Mouse (Mus musculus) limb, embryonic 15.5 days (tissue): ENCODE measurements around the gene Lzts2. TPM values are rescaled to one million over a fixed set of nuclear protein-coding genes. Genes with fewer than 3 reads are reported as not detected.
A peak's percentile ranks its signal among the peaks of the same experiment; 100 is the strongest.

Experiments used
- ATAC-seq: fragments of 200-750 bp; cut with Nextera tagmentation; 2 replicates; pipeline ENCODE4 v1.8.0; 2017; ENCODE audit warnings: low read depth, moderate TSS enrichment; ENCODE audit not compliant: insufficient number of reproducible peaks, low FRiP score, low TSS enrichment
- H3K27ac ChIP-seq: fragments of 300-500 bp; sonication (generic); 2 replicates; pipeline ENCODE4 v1.5.1; 2015; ENCODE audit warnings: moderate library complexity, mild to moderate bottlenecking, inconsistent platforms
- H3K27me3 ChIP-seq: fragments of 300-500 bp; sonication (generic); 2 replicates; pipeline ENCODE4 v1.6.1; 2015; ENCODE audit warnings: inconsistent platforms
- H3K36me3 ChIP-seq: fragments of 300-500 bp; sonication (generic); 2 replicates; pipeline ENCODE4 v1.6.1; 2015; ENCODE audit warnings: inconsistent platforms
- H3K4me1 ChIP-seq: fragments of 300-500 bp; sonication (generic); 2 replicates; pipeline ENCODE4 v1.6.1; 2015; ENCODE audit warnings: inconsistent platforms
- H3K4me2 ChIP-seq: fragments of 300-500 bp; sonication (generic); 2 replicates; pipeline ENCODE4 v1.6.1; 2015; ENCODE audit warnings: mild to moderate bottlenecking, inconsistent platforms
- H3K4me3 ChIP-seq: fragments of 300-500 bp; sonication (generic); 2 replicates; pipeline ENCODE4 v1.5.1; 2015; ENCODE audit warnings: mild to moderate bottlenecking, inconsistent platforms
- H3K9ac ChIP-seq: fragments of 300-500 bp; sonication (generic); 2 replicates; pipeline ENCODE4 v1.6.1; 2015; ENCODE audit warnings: inconsistent platforms
- H3K9me3 ChIP-seq: fragments of 300-500 bp; sonication (generic); 2 replicates; pipeline ENCODE4 v1.6.1; 2016; ENCODE audit warnings: inconsistent platforms
- WGBS: fragments of 180-500 bp; shearing (Covaris S2); methylation state at CpG from one replicate; pipeline ENCODE4 v1.1.7; 2015; 5-methylcytosine and 5-hydroxymethylcytosine counted together
- polyA plus RNA-seq: library from polyadenylated mRNA; unstranded; fragments of >200 nt; fragmentation: Nextera tagmentation; extraction: Ambion mirVana; gene quantifications from 2 replicates; pipeline ENCODE4 v1.2.1, GENCODE M21; 2015

Lzts2 gene
- polyA plus RNA-seq, 1 experiment from 2014 or later, result 68.3 TPM

DNA sequence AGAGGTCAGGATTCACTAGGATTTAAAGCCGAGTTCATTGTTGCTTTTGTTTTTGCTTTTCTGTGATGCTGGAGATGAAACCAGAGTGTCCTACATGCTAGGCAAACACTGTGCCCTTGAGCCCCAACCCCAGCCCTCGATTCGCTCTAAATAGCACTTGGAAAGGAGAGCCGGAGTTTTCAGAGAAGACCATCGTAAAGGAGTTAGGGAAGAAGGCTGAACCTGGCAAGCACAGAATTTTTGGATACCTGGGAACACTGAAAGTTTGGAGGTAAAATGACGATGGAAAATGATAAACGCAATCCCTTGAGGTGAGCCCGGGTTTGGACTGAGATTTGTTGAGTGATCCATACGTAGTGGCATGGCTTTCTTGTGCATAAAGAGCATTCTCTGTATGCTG lies 25.9 kb upstream of the Lzts2 start:
- Histone ChIP-seq H3K9me3 (no peaks in the 10 kb centered on the region), H3K27ac (no peak overlapping the region)
- no peak for ATAC-seq

DNA sequence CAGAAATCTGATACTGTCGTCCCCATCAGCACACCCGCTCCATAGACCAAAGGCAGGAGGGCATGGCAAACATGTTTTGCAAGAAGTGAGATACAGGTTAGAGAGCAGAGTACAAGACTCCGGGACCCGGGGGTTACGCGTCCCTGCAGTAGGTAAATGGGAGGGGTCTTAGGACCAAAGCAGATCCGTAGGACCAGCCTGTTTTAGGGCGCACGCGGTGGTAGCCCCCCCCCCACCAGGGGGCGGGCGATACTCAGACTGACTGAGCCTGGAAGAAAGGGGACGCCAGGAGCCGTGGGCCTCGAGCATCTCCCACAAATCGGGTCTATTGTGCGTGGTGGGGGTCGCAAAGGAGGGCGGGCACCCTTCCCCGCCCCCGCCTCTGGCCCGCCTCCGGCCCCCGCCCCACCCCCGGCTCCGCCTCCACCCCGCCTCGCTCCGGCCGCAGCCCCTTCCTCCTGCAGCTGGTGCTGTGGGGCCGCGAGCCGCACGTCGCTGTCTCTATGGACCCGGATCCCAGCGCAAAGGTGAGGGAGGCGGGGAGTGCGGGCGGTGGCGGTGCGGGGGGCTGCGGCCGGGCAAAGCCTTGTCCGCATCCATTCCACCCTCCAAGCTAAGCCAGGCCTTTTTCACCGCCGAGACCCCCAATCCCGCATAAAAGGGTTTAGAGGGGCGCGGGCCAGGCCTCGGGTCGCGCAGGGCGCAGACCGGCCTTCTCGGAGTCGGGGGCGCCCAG lies 25.2 kb upstream of the Lzts2 start, which contains the start of gene Sema4g:
TSS of gene Sema4g (plus strand) at position 271 of the 736 bp plus-strand sequence.
- peak within 1 kb of the TSS; percentile 76 for H3K9ac ChIP-seq
- no peaks in the 10 kb centered on the region for H3K36me3 ChIP-seq
- peak within 1 kb of the TSS; percentile 99 for H3K4me2 ChIP-seq
- H3K4me1 ChIP-seq, result peaks cover 33% of the 10 kb centered on the region
- H3K9me3 ChIP-seq, result no peaks in the 10 kb centered on the region
- H3K27ac ChIP-seq, result peak within 1 kb of the TSS; percentile 47
- ATAC-seq, result peak; percentile 49; the same call in 1 of the 2 replicates
- no peaks in the 10 kb centered on the region for H3K27me3 ChIP-seq
- H3K4me3 ChIP-seq, result peak within 1 kb of the TSS; percentile 71
- WGBS, result under 1% methylated on average over 45 of the region's 58 CpGs

More for the DNA sequence above, 25.9 kb upstream of the Lzts2 start:
- WGBS, result 20% methylated on average over 9 of the region's 9 CpGs
- Histone ChIP-seq H3K4me3 (peak overlapping the region; percentile 71), H3K4me2 (peak overlapping the region; percentile 99), H3K27me3 (no peaks in the 10 kb centered on the region), H3K36me3 (no peaks in the 10 kb centered on the region), H3K9ac (no peak overlapping the region), H3K4me1 (peaks cover 33% of the 10 kb centered on the region)

DNA sequence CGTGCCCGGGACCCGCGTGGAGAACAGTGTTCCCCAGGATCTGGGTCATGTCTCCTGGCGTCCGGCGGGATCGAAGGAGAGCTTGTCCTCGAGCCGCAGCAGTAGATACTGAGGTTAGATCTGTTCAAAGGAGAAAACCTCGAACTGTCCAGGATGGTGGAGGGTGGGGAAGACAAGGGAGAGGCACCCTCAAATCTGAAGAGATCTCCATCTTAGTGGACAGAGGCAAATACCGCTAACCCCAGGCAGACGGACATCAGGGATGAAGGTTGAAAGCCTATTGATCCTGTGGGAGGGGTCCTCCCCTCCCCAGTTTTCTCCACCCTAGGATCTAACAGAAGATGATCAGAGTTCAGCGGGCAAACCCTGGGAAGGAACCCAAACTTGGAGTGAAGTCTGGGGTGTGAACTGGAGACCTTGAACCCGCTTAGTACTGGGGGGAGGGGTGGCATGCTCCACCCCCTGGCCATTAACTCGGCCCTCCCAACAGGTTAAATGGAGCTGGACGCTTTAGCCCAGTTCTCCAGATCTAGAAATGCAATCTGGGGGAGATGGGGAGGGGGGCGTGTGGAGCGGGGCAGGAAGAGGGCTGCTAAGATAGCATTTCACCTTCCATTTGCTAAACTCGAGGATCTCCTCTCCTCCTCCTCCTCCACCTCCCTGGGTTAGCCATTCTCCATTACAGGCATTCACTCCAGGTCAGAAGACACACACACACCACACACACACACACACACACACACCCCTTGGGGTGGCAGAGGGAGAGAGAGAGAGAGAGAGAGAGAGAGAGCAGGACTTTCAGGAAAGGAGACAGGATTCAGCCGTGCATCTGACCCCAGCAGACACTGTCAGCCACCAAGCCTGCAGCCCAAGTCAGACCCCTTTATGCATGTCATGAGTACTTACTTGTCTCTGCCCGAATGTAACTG lies 24.4 kb upstream of the Lzts2 start:
- Histone ChIP-seq H3K27ac (peak overlapping the region; percentile 47), H3K36me3 (no peaks in the 10 kb centered on the region), H3K27me3 (no peaks in the 10 kb centered on the region), H3K4me1 (peaks cover 33% of the 10 kb centered on the region), H3K9ac (peak overlapping the region; percentile 76), H3K4me3 (peak overlapping the region; percentile 71), H3K4me2 (peak overlapping the region; percentile 99), H3K9me3 (no peaks in the 10 kb centered on the region)
- WGBS, result 6% methylated on average over 22 of the region's 22 CpGs
- no peak for ATAC-seq

DNA sequence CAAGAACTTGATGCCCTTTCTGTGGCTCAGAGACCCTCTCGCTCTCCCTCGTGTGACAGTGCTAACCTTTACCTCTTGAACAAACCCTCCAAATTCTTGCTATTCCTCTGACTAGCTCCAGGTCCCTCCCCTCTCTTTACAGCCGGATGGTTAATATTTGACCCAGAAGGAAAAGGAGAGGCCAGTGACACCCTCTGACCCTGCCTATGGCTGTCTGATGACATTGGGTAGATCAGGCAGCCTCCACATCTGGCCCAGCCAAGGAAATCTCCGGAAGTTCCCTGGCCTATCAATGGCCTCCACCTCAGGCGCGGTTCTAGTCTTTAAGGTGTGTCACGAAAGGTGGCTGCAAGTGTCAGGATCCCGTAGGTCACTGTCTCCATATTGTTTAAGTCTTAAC lies 23.2 kb upstream of the Lzts2 start:
- Histone ChIP-seq H3K27ac (no peak overlapping the region), H3K9me3 (no peaks in the 10 kb centered on the region), H3K4me1 (peaks cover 33% of the 10 kb centered on the region), H3K4me3 (no peak overlapping the region), H3K4me2 (no peak overlapping the region), H3K27me3 (no peaks in the 10 kb centered on the region), H3K9ac (no peak overlapping the region), H3K36me3 (no peaks in the 10 kb centered on the region)
- 82% methylated on average over 8 of the region's 8 CpGs for WGBS
- ATAC-seq, result no peak

DNA sequence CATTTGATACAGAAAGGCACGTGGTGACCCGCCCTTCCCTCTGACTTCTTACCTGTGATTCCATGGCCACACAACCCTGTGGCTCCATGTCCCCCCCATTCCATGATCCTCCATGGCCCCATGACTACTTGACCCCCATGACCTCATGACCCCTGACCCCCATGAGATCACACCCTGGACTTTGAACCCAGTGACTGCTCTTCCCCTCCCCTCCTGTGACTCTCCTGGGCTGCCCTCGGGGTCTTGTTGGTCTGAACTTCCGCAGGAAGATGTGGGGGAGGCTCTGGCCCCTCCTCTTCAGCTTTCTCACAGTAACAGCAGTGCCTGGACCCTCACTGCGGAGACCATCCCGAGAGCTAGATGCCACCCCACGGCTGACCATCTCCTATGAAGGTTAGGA lies 22.0 kb upstream of the Lzts2 start:
- H3K27ac ChIP-seq, result no peak overlapping the region
- ATAC-seq, result no peak
- 0 out of 2 replicates have a peak, but pooled peaks cover 3% of the 10 kb centered on the region for H3K36me3 ChIP-seq
- H3K9me3 ChIP-seq, result no peaks in the 10 kb centered on the region
- 35% methylated on average over 7 of the region's 7 CpGs for WGBS
- peaks cover 33% of the 10 kb centered on the region for H3K4me1 ChIP-seq
- no peak overlapping the region for H3K4me2 ChIP-seq
- H3K9ac ChIP-seq, result no peak overlapping the region
- no peaks in the 10 kb centered on the region for H3K27me3 ChIP-seq
- H3K4me3 ChIP-seq, result no peak overlapping the region

DNA sequence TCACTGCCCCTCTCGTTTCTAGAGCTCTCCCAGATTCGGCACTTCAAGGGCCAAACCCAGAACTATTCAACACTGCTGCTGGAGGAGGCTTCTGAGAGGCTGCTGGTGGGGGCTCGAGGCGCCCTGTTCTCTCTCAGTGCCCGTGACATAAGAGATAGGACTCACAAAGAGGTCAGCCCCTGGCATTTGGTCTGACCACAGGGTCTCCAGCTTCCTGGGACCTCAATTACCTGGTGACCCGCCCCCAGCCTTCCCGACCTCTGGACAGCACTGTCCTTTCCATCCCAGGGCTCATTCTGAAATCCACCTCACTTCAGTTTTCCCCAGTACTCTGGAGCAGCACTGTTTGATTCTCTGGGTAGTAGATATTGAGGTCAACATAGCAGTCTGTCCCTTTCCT lies 21.5 kb upstream of the Lzts2 start:
- Histone ChIP-seq H3K27me3 (no peaks in the 10 kb centered on the region), H3K36me3 (peaks cover 7% of the 10 kb centered on the region; the same call in 1 of the 2 replicates), H3K4me3 (no peak overlapping the region), H3K9ac (no peak overlapping the region), H3K9me3 (no peaks in the 10 kb centered on the region), H3K4me2 (no peak overlapping the region), H3K4me1 (peaks cover 33% of the 10 kb centered on the region), H3K27ac (no peak overlapping the region)
- no peak for ATAC-seq
- 61% methylated on average over 7 of the region's 7 CpGs for WGBS

DNA sequence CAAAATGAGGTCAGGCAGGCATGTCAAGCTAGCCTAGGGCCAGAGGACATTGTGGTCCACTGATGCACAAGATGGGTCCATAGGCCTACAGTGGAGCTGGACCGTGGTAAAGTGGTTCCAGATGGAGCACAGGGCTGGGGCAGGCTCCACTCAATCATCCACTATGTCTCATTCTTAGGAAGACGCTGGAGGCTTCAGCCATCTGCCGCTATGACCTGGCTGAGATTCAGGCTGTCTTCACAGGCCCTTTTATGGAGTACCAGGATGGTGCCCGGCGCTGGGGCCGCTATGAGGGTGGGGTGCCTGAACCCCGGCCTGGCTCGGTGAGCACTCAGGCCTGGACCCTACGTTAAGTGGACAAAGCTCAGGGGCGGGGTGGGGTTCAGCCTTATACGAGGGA lies 16.4 kb upstream of the Lzts2 start:
- no peaks in the 10 kb centered on the region for H3K4me1 ChIP-seq
- no peak overlapping the region for H3K27ac ChIP-seq
- no peaks in the 10 kb centered on the region for H3K27me3 ChIP-seq
- no peak overlapping the region for H3K9ac ChIP-seq
- peaks cover 51% of the 10 kb centered on the region for H3K36me3 ChIP-seq
- no peak overlapping the region for H3K4me2 ChIP-seq
- no peak for ATAC-seq
- 75% methylated on average over 11 of the region's 11 CpGs for WGBS
- no peaks in the 10 kb centered on the region for H3K9me3 ChIP-seq
- H3K4me3 ChIP-seq, result no peak overlapping the region

DNA sequence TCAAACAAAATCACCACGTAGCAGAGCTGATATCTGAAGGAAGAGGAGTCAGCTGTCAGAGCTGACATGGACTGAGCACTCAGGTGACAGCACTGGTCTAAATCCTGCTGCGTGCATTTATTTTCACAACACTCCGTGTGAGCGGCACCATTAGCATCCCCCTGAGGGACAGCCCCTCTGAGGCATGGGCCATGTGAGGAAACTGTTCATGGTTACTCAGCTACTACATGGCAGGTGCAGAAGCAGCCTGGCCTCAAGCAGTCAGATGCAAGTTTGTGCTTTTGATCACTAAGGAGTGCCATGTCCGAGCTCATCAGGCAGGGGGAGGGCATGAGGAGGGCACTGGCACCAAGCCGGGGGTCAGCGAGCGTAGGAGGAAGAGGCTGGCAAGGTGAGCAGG lies 14.6 kb upstream of the Lzts2 start:
- no peaks in the 10 kb centered on the region for H3K27me3 ChIP-seq
- H3K9me3 ChIP-seq, result no peaks in the 10 kb centered on the region
- H3K4me3 ChIP-seq, result no peak overlapping the region
- peaks cover 66% of the 10 kb centered on the region for H3K36me3 ChIP-seq
- no peak overlapping the region for H3K27ac ChIP-seq
- no peaks in the 10 kb centered on the region for H3K4me1 ChIP-seq
- no peak overlapping the region for H3K9ac ChIP-seq
- no peak for ATAC-seq
- 83% methylated on average over 8 of the region's 8 CpGs for WGBS
- no peak overlapping the region for H3K4me2 ChIP-seq

DNA sequence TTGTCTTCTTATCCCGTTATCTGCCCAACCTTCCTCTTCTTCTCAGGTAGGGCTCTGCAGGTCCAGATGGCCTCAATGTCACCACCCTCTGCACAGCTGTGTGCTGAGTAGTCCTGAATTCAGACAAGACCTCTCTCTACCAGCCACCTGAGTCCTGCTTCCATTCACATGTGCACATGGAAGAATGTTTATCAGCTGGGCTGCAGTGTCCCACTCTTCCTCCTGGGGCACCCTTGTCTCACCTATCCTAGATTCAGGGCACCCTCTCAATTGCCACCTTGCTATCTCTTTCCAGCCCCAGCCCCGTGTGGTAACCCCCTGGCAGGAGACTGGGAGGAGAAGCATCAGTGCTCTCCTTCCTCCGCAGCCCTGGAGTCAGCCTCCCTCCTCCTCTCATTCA lies 11.9 kb upstream of the Lzts2 start:
- Histone ChIP-seq H3K9ac (no peak overlapping the region), H3K9me3 (no peaks in the 10 kb centered on the region), H3K4me2 (no peak overlapping the region), H3K27me3 (no peaks in the 10 kb centered on the region), H3K4me3 (no peak overlapping the region), H3K36me3 (peaks cover 63% of the 10 kb centered on the region), H3K27ac (no peak overlapping the region), H3K4me1 (peaks cover 17% of the 10 kb centered on the region)
- ATAC-seq, result no peak
- 64% methylated on average over 3 of the region's 3 CpGs for WGBS

DNA sequence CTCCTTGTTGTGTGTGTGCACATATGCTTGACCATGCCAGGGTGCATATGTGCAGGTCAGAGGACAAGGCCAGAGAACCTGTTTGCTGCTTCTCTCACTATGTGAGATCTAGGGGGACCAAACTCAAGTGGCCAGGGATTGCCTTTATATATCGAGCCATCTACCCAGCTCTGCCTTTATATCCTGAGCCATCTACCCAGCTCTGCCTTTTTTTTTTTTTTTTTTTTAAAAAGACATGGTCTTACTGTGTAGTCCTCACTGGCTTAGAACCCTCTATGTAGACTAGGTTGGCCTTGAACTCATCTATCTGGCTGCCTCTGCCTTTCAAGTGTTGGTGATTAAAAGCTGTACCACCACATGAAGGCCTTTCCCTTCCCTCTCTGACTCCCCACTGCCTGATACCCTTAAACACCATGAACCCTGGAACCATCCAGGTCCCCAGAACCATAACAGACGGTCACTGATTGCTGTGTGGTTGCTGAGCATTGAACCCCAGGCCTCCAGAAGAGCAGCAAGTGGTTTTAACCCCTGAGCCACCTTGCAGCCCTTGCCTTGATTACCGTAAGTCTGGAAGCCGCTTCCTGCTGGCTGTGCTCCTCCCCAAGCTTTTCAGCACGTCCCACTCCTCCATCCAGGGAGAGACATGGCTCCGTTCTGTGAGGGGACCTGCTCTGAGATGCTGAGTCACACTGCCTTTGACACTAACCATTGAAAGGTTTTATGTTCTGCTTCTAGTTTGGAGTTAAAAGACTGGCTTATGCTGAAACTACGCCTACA lies 10.3 kb upstream of the Lzts2 start:
- H3K9ac ChIP-seq, result no peak overlapping the region
- no peak overlapping the region for H3K27ac ChIP-seq
- H3K4me2 ChIP-seq, result no peak overlapping the region
- H3K27me3 ChIP-seq, result no peaks in the 10 kb centered on the region
- H3K36me3 ChIP-seq, result peaks cover 53% of the 10 kb centered on the region
- H3K4me3 ChIP-seq, result no peak overlapping the region
- WGBS, result 84% methylated on average over 7 of the region's 7 CpGs
- ATAC-seq, result no peak
- peaks cover 28% of the 10 kb centered on the region for H3K4me1 ChIP-seq
- H3K9me3 ChIP-seq, result no peaks in the 10 kb centered on the region

DNA sequence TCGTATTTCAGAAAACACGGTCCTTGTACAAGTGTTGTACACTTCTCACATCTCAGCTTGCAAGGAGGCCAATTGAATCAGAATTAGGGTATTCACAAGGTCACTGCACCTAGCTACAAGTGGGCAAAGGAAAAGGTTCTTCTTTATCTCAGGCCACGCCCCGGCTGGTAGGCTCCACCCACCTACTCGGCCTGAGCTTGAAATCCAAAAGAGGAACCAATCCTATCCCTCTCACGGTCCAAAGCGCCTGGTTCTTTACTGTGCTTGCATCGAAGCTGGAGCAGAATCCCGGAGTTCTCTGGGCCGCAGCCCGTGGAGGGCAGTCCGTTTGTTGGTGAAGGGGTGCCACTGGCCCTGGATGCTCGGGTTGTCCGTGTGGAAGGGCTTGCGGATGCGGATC lies 8.8 kb upstream of the Lzts2 start, which contains the start of gene Twnk:
TSS of gene Twnk (plus strand) at position 220 of the 400 bp plus-strand sequence.
- WGBS, result 11% methylated on average over 16 of the region's 16 CpGs
- Histone ChIP-seq H3K4me3 (peak within 1 kb of the TSS; percentile 96), H3K4me2 (peak within 1 kb of the TSS; percentile 82), H3K27ac (peak within 1 kb of the TSS; percentile 86), H3K36me3 (peaks cover 53% of the 10 kb centered on the region), H3K9ac (peak within 1 kb of the TSS; percentile 72), H3K4me1 (peaks cover 28% of the 10 kb centered on the region), H3K9me3 (no peaks in the 10 kb centered on the region), H3K27me3 (no peaks in the 10 kb centered on the region)
- no peak for ATAC-seq
